Mouse (Mus musculus): ENCODE measurements around the gene Otos. TPM values are rescaled to one million over a fixed set of nuclear protein-coding genes. Genes with fewer than 3 reads are reported as not detected.

Otos gene
- polyA plus RNA-seq, 1 experiment, result 0.48 TPM

DNA sequence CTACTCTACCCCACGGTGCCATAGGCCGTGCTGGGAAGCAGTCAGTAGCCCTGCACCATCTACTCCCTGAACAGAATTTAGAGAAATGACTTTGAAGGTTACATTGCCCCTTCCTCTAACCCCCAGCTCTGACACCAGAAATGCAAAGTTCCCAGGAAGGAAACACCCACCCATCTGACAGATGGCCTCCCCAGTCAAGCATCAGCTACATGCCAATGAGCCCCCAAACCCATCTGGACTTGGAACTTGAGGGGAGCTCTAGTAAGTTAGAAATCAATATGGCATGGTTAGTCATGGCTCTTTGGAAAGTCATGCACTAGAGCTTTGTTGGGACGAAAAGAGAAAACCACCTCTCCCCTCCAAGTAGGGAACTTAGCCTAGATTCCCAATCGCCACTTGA is 9.9 kb downstream of the Otos start:
- Histone ChIP-seq H3K4me3 (ENCODE audit: insufficient read depth, low read depth, low read length) (no peak overlapping the region), H3K27me3 (replicated peaks; ENCODE audit: control insufficient read depth, insufficient read depth, low read length) (no peaks in the 10 kb centered on the region), H3K4me1 (ENCODE audit: control insufficient read depth, insufficient read depth, low read length) (peaks cover 9% of the 10 kb centered on the region; the same call in 1 of the 2 replicates), H3K27ac (ENCODE audit: insufficient read depth, low read depth, low read length) (no peak overlapping the region), H3K36me3 (ENCODE audit: control insufficient read depth, insufficient read depth, low read length) (no peaks in the 10 kb centered on the region)
- no peak for DNase-seq
- TF ChIP-seq POLR2A (IDR thresholded peaks at IDR 0.05; ENCODE audit: low read depth, low read length) (no peak), CTCF (conservative IDR thresholded peaks at IDR 0.05; ENCODE audit: insufficient read depth, insufficient read length, low read depth, low read length) (no peak)
- WGBS, result 90% methylated on average over 4 of the region's 4 CpGs

DNA sequence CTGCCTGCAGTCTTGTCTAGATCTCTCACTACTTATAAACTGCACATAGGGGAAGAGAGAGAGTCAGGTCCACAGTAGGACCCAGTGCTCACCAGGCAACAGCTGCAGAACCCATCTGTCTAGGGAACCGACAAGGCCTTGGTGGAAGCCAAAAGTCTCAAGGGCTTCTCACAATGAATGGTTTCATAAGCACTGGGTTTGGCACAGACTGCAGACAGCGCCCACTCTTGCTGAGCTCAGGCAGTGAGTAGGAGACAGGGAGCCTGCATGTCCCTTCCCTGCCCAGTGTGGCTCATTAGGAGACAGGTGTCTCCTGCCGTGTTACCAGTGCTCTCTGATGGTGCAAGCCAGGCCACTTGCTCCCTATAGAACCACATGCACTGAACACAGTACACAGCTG is 10.5 kb downstream of the Otos start:
- no peak overlapping the region for H3K4me3 ChIP-seq (ENCODE audit: insufficient read depth, low read depth, low read length)
- H3K27ac ChIP-seq (ENCODE audit: insufficient read depth, low read depth, low read length), result no peak overlapping the region
- peaks cover 9% of the 10 kb centered on the region; the same call in 1 of the 2 replicates for H3K4me1 ChIP-seq (ENCODE audit: control insufficient read depth, insufficient read depth, low read length)
- no peak for DNase-seq
- H3K36me3 ChIP-seq (ENCODE audit: control insufficient read depth, insufficient read depth, low read length), result no peaks in the 10 kb centered on the region
- TF ChIP-seq CTCF (conservative IDR thresholded peaks at IDR 0.05; ENCODE audit: insufficient read depth, insufficient read length, low read depth, low read length) (no peak), POLR2A (IDR thresholded peaks at IDR 0.05; ENCODE audit: low read depth, low read length) (no peak)
- WGBS, result 88% methylated on average over 3 of the region's 3 CpGs
- no peaks in the 10 kb centered on the region for H3K27me3 ChIP-seq (replicated peaks; ENCODE audit: control insufficient read depth, insufficient read depth, low read length)

- Histone ChIP-seq H3K27me3 (replicated peaks; ENCODE audit: control insufficient read depth, insufficient read depth, low read length) (no peaks in the 10 kb centered on the region), H3K27ac (ENCODE audit: insufficient read depth, low read depth, low read length) (no peak overlapping the region), H3K36me3 (ENCODE audit: control insufficient read depth, insufficient read depth, low read length) (no peaks in the 10 kb centered on the region), H3K4me3 (ENCODE audit: insufficient read depth, low read depth, low read length) (no peak overlapping the region), H3K4me1 (ENCODE audit: control insufficient read depth, insufficient read depth, low read length) (peaks cover 9% of the 10 kb centered on the region; the same call in 1 of the 2 replicates)
- 90% methylated on average over 15 of the region's 15 CpGs for WGBS
- DNase-seq, result no peak
- no peak for TF ChIP-seq CTCF (conservative IDR thresholded peaks at IDR 0.05; ENCODE audit: insufficient read depth, insufficient read length, low read depth, low read length)
- no peak for TF ChIP-seq POLR2A (IDR thresholded peaks at IDR 0.05; ENCODE audit: low read depth, low read length)
Measured at GRCm38 (mm10) chr1:92637501-92638172, 11.0 kb downstream of the Otos start.

DNA sequence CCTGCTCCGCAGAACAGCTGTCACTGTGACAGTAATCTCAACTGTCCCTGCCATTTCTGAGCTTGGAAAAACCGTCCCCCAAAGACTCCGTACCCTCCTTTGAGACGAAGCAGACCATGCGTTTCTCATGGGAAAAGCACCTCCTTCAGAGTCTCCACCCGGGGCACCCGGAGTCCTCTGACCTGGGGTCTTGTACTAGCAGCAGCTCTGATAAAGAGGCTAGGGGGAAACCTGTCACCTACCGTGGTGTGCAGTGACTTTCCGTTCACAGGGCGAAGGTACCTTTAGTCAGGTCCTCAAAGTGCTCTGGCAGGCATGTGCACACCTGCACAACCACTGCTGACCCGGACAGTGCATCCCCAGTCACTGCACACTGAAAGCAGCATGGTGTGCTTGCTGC is 12.0 kb downstream of the Otos start:
- TF ChIP-seq CTCF (conservative IDR thresholded peaks at IDR 0.05; ENCODE audit: insufficient read depth, insufficient read length, low read depth, low read length) (no peak), POLR2A (IDR thresholded peaks at IDR 0.05; ENCODE audit: low read depth, low read length) (no peak)
- Histone ChIP-seq H3K4me3 (ENCODE audit: insufficient read depth, low read depth, low read length) (no peak overlapping the region), H3K27me3 (replicated peaks; ENCODE audit: control insufficient read depth, insufficient read depth, low read length) (no peaks in the 10 kb centered on the region), H3K4me1 (ENCODE audit: control insufficient read depth, insufficient read depth, low read length) (peaks cover 5% of the 10 kb centered on the region; the same call in 1 of the 2 replicates), H3K36me3 (ENCODE audit: control insufficient read depth, insufficient read depth, low read length) (no peaks in the 10 kb centered on the region), H3K27ac (ENCODE audit: insufficient read depth, low read depth, low read length) (no peak overlapping the region)
- WGBS, result 93% methylated on average over 11 of the region's 11 CpGs
- DNase-seq, result no peak

- Histone ChIP-seq H3K27ac (ENCODE audit: insufficient read depth, low read depth, low read length) (no peak overlapping the region), H3K4me1 (ENCODE audit: control insufficient read depth, insufficient read depth, low read length) (peaks cover 5% of the 10 kb centered on the region; the same call in 1 of the 2 replicates), H3K27me3 (replicated peaks; ENCODE audit: control insufficient read depth, insufficient read depth, low read length) (no peaks in the 10 kb centered on the region), H3K4me3 (ENCODE audit: insufficient read depth, low read depth, low read length) (no peak overlapping the region), H3K36me3 (ENCODE audit: control insufficient read depth, insufficient read depth, low read length) (no peaks in the 10 kb centered on the region)
- 87% methylated on average over 8 of the region's 8 CpGs for WGBS
- DNase-seq, result no peak
- TF ChIP-seq CTCF (conservative IDR thresholded peaks at IDR 0.05; ENCODE audit: insufficient read depth, insufficient read length, low read depth, low read length) (no peak), POLR2A (IDR thresholded peaks at IDR 0.05; ENCODE audit: low read depth, low read length) (no peak)
Measured at GRCm38 (mm10) chr1:92636015-92636414, 12.6 kb downstream of the Otos start.

GRCm38 (mm10) chr1:92634976-92635599 is 13.6 kb downstream of the Otos start:
- Histone ChIP-seq H3K27ac (ENCODE audit: insufficient read depth, low read depth, low read length) (no peak overlapping the region), H3K27me3 (replicated peaks; ENCODE audit: control insufficient read depth, insufficient read depth, low read length) (no peaks in the 10 kb centered on the region), H3K4me1 (ENCODE audit: control insufficient read depth, insufficient read depth, low read length) (no peaks in the 10 kb centered on the region), H3K4me3 (ENCODE audit: insufficient read depth, low read depth, low read length) (no peak overlapping the region), H3K36me3 (ENCODE audit: control insufficient read depth, insufficient read depth, low read length) (no peaks in the 10 kb centered on the region)
- DNase-seq, result no peak
- no peak for TF ChIP-seq CTCF (conservative IDR thresholded peaks at IDR 0.05; ENCODE audit: insufficient read depth, insufficient read length, low read depth, low read length)
- TF ChIP-seq POLR2A (IDR thresholded peaks at IDR 0.05; ENCODE audit: low read depth, low read length), result no peak
- WGBS, result 87% methylated on average over 4 of the region's 4 CpGs

DNA sequence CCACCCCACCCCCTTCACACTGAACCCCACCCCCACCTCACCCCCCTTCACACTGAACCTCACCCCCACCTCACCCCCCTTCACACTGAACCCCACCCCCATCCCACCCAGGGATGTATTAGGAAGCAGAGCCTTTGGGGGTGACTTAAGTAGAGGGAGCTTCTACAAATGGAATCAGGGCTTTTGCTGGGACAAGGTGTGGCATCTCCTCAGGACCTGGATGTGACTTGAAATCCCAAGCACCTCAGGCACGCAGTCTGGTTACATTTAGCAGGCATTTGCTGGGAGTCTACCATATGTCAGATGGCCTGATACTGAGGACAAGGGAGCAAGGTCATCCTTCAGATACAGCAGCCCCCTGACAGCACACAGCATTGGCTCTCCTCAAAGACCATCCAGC is 14.1 kb downstream of the Otos start:
- Histone ChIP-seq H3K4me3 (ENCODE audit: insufficient read depth, low read depth, low read length) (no peak overlapping the region), H3K27ac (ENCODE audit: insufficient read depth, low read depth, low read length) (no peak overlapping the region), H3K4me1 (ENCODE audit: control insufficient read depth, insufficient read depth, low read length) (no peaks in the 10 kb centered on the region), H3K27me3 (replicated peaks; ENCODE audit: control insufficient read depth, insufficient read depth, low read length) (no peaks in the 10 kb centered on the region), H3K36me3 (ENCODE audit: control insufficient read depth, insufficient read depth, low read length) (no peaks in the 10 kb centered on the region)
- TF ChIP-seq CTCF (conservative IDR thresholded peaks at IDR 0.05; ENCODE audit: insufficient read depth, insufficient read length, low read depth, low read length) (no peak), POLR2A (IDR thresholded peaks at IDR 0.05; ENCODE audit: low read depth, low read length) (no peak)
- WGBS, result 87% methylated on average over 1 of the region's 1 CpGs
- no peak for DNase-seq
